9 mouse cellular contexts compared by ENCODE assay signal in the genomic region with DNA sequence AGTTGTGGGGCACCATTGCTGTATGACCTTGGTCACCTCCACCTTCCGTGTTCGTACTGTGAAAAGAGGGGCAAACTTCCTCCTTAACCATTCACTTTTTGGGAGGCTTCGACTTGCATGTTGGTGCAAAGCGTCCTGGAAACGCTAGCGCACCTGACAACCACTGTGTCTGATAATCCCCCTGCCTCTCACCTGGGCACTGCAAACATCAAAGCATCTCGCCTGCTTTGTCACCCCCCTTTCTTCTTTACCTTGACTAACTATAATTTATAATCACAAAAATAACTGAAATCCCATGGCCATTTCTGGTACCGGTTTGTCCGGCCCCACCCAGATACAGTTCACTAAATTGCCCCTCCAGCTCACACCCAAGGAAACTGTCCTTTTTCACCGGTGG. TPM values are rescaled to one million over a fixed set of nuclear protein-coding genes. Genes with fewer than 3 reads are reported as not detected.
DNase-seq lines count a peak whose midpoint lies in the region; ATAC-seq and TF ChIP-seq lines count a peak whose summit lies in the region.
"Had no signal": no experiment of that assay in that cellular context is flagged by ENCODE, and none has a peak within 500 bp of the region (broad histone marks: within the 10 kb centered on the region; RNA-seq: fewer than 3 reads in every experiment).

No protein-coding gene starts in this region.

- no peak for TF ChIP-seq POLR2A in bone marrow, adult 2 months (IDR thresholded peaks at IDR 0.05; ENCODE audit: borderline replicate concordance, control insufficient read depth, low read depth, low read length)

- WGBS in kidney, embryonic 15.5 days: 4% methylated on average over 10 of the region's 10 CpGs
- WGBS in bone marrow, adult 2 months: 2% methylated on average over 10 of the region's 10 CpGs
- WGBS in hindbrain, embryonic 11.5 days: 8% methylated on average over 10 of the region's 10 CpGs
- 10% methylated on average over 10 of the region's 10 CpGs for WGBS in midbrain, embryonic 12.5 days

- H3K27ac ChIP-seq in kidney, embryonic 15.5 days: no peak overlapping the region
- no peak overlapping the region for H3K27ac ChIP-seq in bone marrow, adult 2 months (ENCODE audit: control insufficient read depth, insufficient read depth, low read depth, low read length, poor library complexity)
- 0 out of 2 replicates have a peak overlapping the region, but pooled peaks have one; percentile 6 for H3K27ac ChIP-seq in hindbrain, embryonic 11.5 days (ENCODE audit: low read depth, low read length)
- H3K27ac ChIP-seq in midbrain, embryonic 12.5 days (replicated peaks): no peak overlapping the region

- peak overlapping the region; percentile 53 for H3K9ac ChIP-seq in kidney, embryonic 15.5 days
- H3K9ac ChIP-seq in hindbrain, embryonic 11.5 days (ENCODE audit: low read depth, low read length): peak overlapping the region; percentile 57
- peak overlapping the region; percentile 63 for H3K9ac ChIP-seq in midbrain, embryonic 12.5 days (replicated peaks)

- ATAC-seq in kidney, embryonic 15.5 days (replicated peaks; ENCODE audit: low FRiP score): no peak
- no peak for ATAC-seq in hindbrain, embryonic 11.5 days (ENCODE audit: low FRiP score)
- 0 out of 2 replicates have a peak, but pooled peaks have one; percentile 0 for ATAC-seq in midbrain, embryonic 12.5 days (ENCODE audit: low FRiP score, low read depth)

- peak overlapping the region; percentile 68 for H3K4me3 ChIP-seq in kidney, embryonic 15.5 days (replicated peaks)
- peak overlapping the region; percentile 84 for H3K4me3 ChIP-seq in bone marrow, adult 2 months (replicated peaks; ENCODE audit: control insufficient read depth, low read depth, low read length)
- H3K4me3 ChIP-seq in hindbrain, embryonic 11.5 days (ENCODE audit: low read depth, low read length): peak overlapping the region; percentile 77
- H3K4me3 ChIP-seq in midbrain, embryonic 12.5 days: peak overlapping the region; percentile 87

- intact Hi-C loops in left cerebral cortex, postnatal 14 days (cut with DNase I): loop anchor here (5.0 kb wide), 1 partner anchor 108 kb away; the partner anchor contains the start of gene Trim8

- TF ChIP-seq CTCF in bone marrow, adult 2 months (IDR thresholded peaks at IDR 0.05; ENCODE audit: control insufficient read depth, insufficient read depth, low read length): no peak

- H3K4me2 ChIP-seq in kidney, embryonic 15.5 days: peak overlapping the region; percentile 84
- peak overlapping the region; percentile 84 for H3K4me2 ChIP-seq in hindbrain, embryonic 11.5 days (replicated peaks; ENCODE audit: low read depth, low read length)
- H3K4me2 ChIP-seq in midbrain, embryonic 12.5 days (replicated peaks): peak overlapping the region; percentile 96

- H3K27me3 ChIP-seq in kidney, embryonic 15.5 days: no peaks in the 10 kb centered on the region
- H3K27me3 ChIP-seq in hindbrain, embryonic 11.5 days (ENCODE audit: control insufficient read depth, insufficient read depth, low read length): no peaks in the 10 kb centered on the region
- no peaks in the 10 kb centered on the region for H3K27me3 ChIP-seq in midbrain, embryonic 12.5 days
- H3K27me3 ChIP-seq: Patski had no signal

- H3K9me3 ChIP-seq in kidney, embryonic 15.5 days (replicated peaks): no peaks in the 10 kb centered on the region
- no peaks in the 10 kb centered on the region for H3K9me3 ChIP-seq in hindbrain, embryonic 11.5 days (ENCODE audit: control insufficient read depth, low read length)
- H3K9me3 ChIP-seq in midbrain, embryonic 12.5 days: no peaks in the 10 kb centered on the region

- no peaks in the 10 kb centered on the region for H3K36me3 ChIP-seq in kidney, embryonic 15.5 days
- H3K36me3 ChIP-seq in hindbrain, embryonic 11.5 days (ENCODE audit: control insufficient read depth, insufficient read depth, low read length): no peaks in the 10 kb centered on the region
- H3K36me3 ChIP-seq in midbrain, embryonic 12.5 days: no peaks in the 10 kb centered on the region

- DNase-seq in kidney, adult 18-20 months: no peak
- DNase-seq in hindbrain, embryonic 11.5 days (ENCODE audit: low spot score): no peak
- no peak for DNase-seq in frontal cortex, postnatal 14 days (ENCODE audit: low spot score in 2 of 2)
- DNase-seq in right cerebral cortex, postnatal 36 days (ENCODE audit: low spot score in 2 of 2): no peak
- DNase-seq in left cerebral cortex, postnatal 14 days (ENCODE audit: low spot score in 2 of 2): no peak

- peaks cover 50% of the 10 kb centered on the region for H3K4me1 ChIP-seq in kidney, embryonic 15.5 days
- H3K4me1 ChIP-seq in bone marrow, adult 2 months (ENCODE audit: control insufficient read depth, insufficient read depth, low read length): 0 out of 2 replicates have a peak, but pooled peaks cover 2% of the 10 kb centered on the region
- peaks cover 16% of the 10 kb centered on the region for H3K4me1 ChIP-seq in hindbrain, embryonic 11.5 days (replicated peaks; ENCODE audit: control insufficient read depth, insufficient read depth, low read length)
- peaks cover 43% of the 10 kb centered on the region for H3K4me1 ChIP-seq in midbrain, embryonic 12.5 days

RNA-seq across cellular contexts. Expression of gene Actr1a, which starts 0.8 kb away (rescaled TPM):
- 122 and 136 TPM in 2 replicates for polyA plus RNA-seq in kidney, embryonic 15.5 days (2015; fragmentation: Nextera tagmentation; extraction: Ambion mirVana)
- 40.3 and 53.5 TPM in 2 replicates for polyA plus RNA-seq in bone marrow, adult 2 months (2011; ENCODE audit: insufficient read depth, insufficient read length, low replicate concordance, missing spikeins)
- polyA plus RNA-seq in hindbrain, embryonic 11.5 days (2014; fragmentation: Nextera tagmentation; extraction: Ambion mirVana): 223 and 250 TPM in 2 replicates
- polyA plus RNA-seq in midbrain, embryonic 12.5 days (2016; fragmentation: Nextera tagmentation; extraction: Ambion mirVana): 242 and 258 TPM in 2 replicates
- 100 to 1,000 TPM; 217 to 220 TPM for total RNA-seq in left cerebral cortex, postnatal 14 days (2021)

RNA-seq across cellular contexts. Expression of gene Sufu, which starts 2.0 kb away (rescaled TPM):
- 42.3 and 46.5 TPM in 2 replicates for polyA plus RNA-seq in kidney, embryonic 15.5 days (2015; fragmentation: Nextera tagmentation; extraction: Ambion mirVana)
- polyA plus RNA-seq in bone marrow, adult 2 months (2011; ENCODE audit: insufficient read depth, insufficient read length, low replicate concordance, missing spikeins): 5.3 and 6.3 TPM in 2 replicates
- polyA plus RNA-seq in hindbrain, embryonic 11.5 days (2014; fragmentation: Nextera tagmentation; extraction: Ambion mirVana): 31.9 and 33.2 TPM in 2 replicates
- polyA plus RNA-seq in midbrain, embryonic 12.5 days (2016; fragmentation: Nextera tagmentation; extraction: Ambion mirVana): 42.4 and 43.7 TPM in 2 replicates
- total RNA-seq in left cerebral cortex, postnatal 14 days (2021): 10 to 100 TPM; 16.8 to 18.6 TPM

RNA-seq across cellular contexts. Expression of gene 2310034G01Rik, which starts 44.6 kb away (rescaled TPM):
- polyA plus RNA-seq in kidney, embryonic 15.5 days (2015; fragmentation: Nextera tagmentation; extraction: Ambion mirVana): 2.0 and 2.6 TPM in 2 replicates
- polyA plus RNA-seq in bone marrow, adult 2 months (2011; ENCODE audit: insufficient read depth, insufficient read length, low replicate concordance, missing spikeins): 1.1 TPM in 1 of 2 replicates, not detected in the other
- 1.7 TPM in 2 replicates for polyA plus RNA-seq in hindbrain, embryonic 11.5 days (2014; fragmentation: Nextera tagmentation; extraction: Ambion mirVana)
- polyA plus RNA-seq in midbrain, embryonic 12.5 days (2016; fragmentation: Nextera tagmentation; extraction: Ambion mirVana): 1.4 TPM in 2 replicates
- total RNA-seq in left cerebral cortex, postnatal 14 days (2021): 1 to 10 TPM in 1 of 2 experiments, under 1 TPM in 1; 0.94 to 1.1 TPM

RNA-seq across cellular contexts. Expression of gene Mfsd13a, which starts 53.8 kb away (rescaled TPM):
- polyA plus RNA-seq in kidney, embryonic 15.5 days (2015; fragmentation: Nextera tagmentation; extraction: Ambion mirVana): 12.5 and 15.0 TPM in 2 replicates
- 5.1 and 14.9 TPM in 2 replicates for polyA plus RNA-seq in bone marrow, adult 2 months (2011; ENCODE audit: insufficient read depth, insufficient read length, low replicate concordance, missing spikeins)
- polyA plus RNA-seq in hindbrain, embryonic 11.5 days (2014; fragmentation: Nextera tagmentation; extraction: Ambion mirVana): 4.4 and 6.9 TPM in 2 replicates
- 6.5 and 7.1 TPM in 2 replicates for polyA plus RNA-seq in midbrain, embryonic 12.5 days (2016; fragmentation: Nextera tagmentation; extraction: Ambion mirVana)
- 10 to 100 TPM; 28.7 to 47.5 TPM for total RNA-seq in left cerebral cortex, postnatal 14 days (2021)

RNA-seq across cellular contexts. Expression of gene Cuedc2, which starts 56.2 kb away (rescaled TPM):
- polyA plus RNA-seq in kidney, embryonic 15.5 days (2015; fragmentation: Nextera tagmentation; extraction: Ambion mirVana): 158 and 177 TPM in 2 replicates
- polyA plus RNA-seq in bone marrow, adult 2 months (2011; ENCODE audit: insufficient read depth, insufficient read length, low replicate concordance, missing spikeins): 74.9 and 161 TPM in 2 replicates
- 252 and 260 TPM in 2 replicates for polyA plus RNA-seq in hindbrain, embryonic 11.5 days (2014; fragmentation: Nextera tagmentation; extraction: Ambion mirVana)
- polyA plus RNA-seq in midbrain, embryonic 12.5 days (2016; fragmentation: Nextera tagmentation; extraction: Ambion mirVana): 228 and 237 TPM in 2 replicates
- 100 to 1,000 TPM; 186 to 274 TPM for total RNA-seq in left cerebral cortex, postnatal 14 days (2021)
